In genomic region chr14:52106741-52107140, GRCm38 (mm10) we compare ENCODE assay signal across 8 mouse cellular contexts. TPM values are rescaled to one million over a fixed set of nuclear protein-coding genes. Genes with fewer than 3 reads are reported as not detected.
DNase-seq lines count a peak whose midpoint lies in the region; ATAC-seq and TF ChIP-seq lines count a peak whose summit lies in the region.

No protein-coding gene starts in this region.

- intact Hi-C loops in heart, postnatal 36 days (cut with DNase I): loop anchor here (10.0 kb wide), 1 partner anchor 208 kb away; no protein-coding TSS in a partner anchor

- no peaks in the 10 kb centered on the region for H3K9me3 ChIP-seq in lung, embryonic 16.5 days (ENCODE audit: control insufficient read depth, low read length)

- no peaks in the 10 kb centered on the region for H3K27me3 ChIP-seq in lung, embryonic 16.5 days (ENCODE audit: control insufficient read depth, insufficient read depth, low read depth, low read length)

- peak overlapping the region; percentile 45 for H3K4me2 ChIP-seq in lung, embryonic 16.5 days (ENCODE audit: low read depth, low read length)

- ATAC-seq in lung, embryonic 16.5 days (ENCODE audit: low read depth): peak; percentile 43

- H3K27ac ChIP-seq in embryonic fibroblast, embryonic 13.5 days (ENCODE audit: insufficient read depth, low read length): peak overlapping the region; percentile 77
- H3K27ac ChIP-seq in lung, embryonic 16.5 days (ENCODE audit: low read length): peak overlapping the region; percentile 93

- peak; percentile 30 to 62 for DNase-seq in spleen, postnatal 4 days (ENCODE audit: low spot score in 2 of 2)
- no peak for DNase-seq in spleen, postnatal 14 days (ENCODE audit: low spot score in 2 of 2)
- peak; percentile 33 to 43 for DNase-seq in heart, postnatal 36 days
- peak; percentile 34 to 41 for DNase-seq in layer of hippocampus, postnatal 10 days (ENCODE audit: low spot score in 2 of 2)
- DNase-seq in skeletal muscle tissue, adult 2 months (ENCODE audit: low read depth, low spot score): peak; percentile 14
- DNase-seq in natural killer cell, adult 2 months (ENCODE audit: low spot score in 2 of 2): no peak

- H3K9ac ChIP-seq in lung, embryonic 16.5 days (ENCODE audit: low read length): peak overlapping the region; percentile 55

- TF ChIP-seq CTCF in embryonic fibroblast, embryonic 13.5 days (IDR thresholded peaks at IDR 0.05; ENCODE audit: borderline replicate concordance, insufficient read depth, low read length): no peak

- no peak overlapping the region for H3K4me3 ChIP-seq in embryonic fibroblast, embryonic 13.5 days (ENCODE audit: insufficient read depth, low read length)
- peak overlapping the region; percentile 14; the same call in 1 of the 2 replicates for H3K4me3 ChIP-seq in lung, embryonic 16.5 days (ENCODE audit: low read length)

- 0 out of 2 replicates have a peak, but pooled peaks have one; percentile 15 for TF ChIP-seq POLR2A in embryonic fibroblast, embryonic 13.5 days (IDR thresholded peaks at IDR 0.05; ENCODE audit: low read depth, low read length)

- 0 out of 2 replicates have a peak, but pooled peaks cover 5% of the 10 kb centered on the region for H3K4me1 ChIP-seq in embryonic fibroblast, embryonic 13.5 days (ENCODE audit: control insufficient read depth, insufficient read depth, low read length)
- H3K4me1 ChIP-seq in lung, embryonic 16.5 days (replicated peaks; ENCODE audit: control insufficient read depth, insufficient read depth, low read length): peaks cover 23% of the 10 kb centered on the region

- WGBS in lung, embryonic 16.5 days: 3% methylated on average over 10 of the region's 10 CpGs

- H3K36me3 ChIP-seq in lung, embryonic 16.5 days (ENCODE audit: control insufficient read depth, insufficient read depth, low read length): no peaks in the 10 kb centered on the region

RNA-seq across cellular contexts. Expression of gene Hnrnpc, which starts 2.9 kb away (rescaled TPM):
- 402 and 479 TPM in 2 replicates for polyA plus RNA-seq in embryonic fibroblast, embryonic 13.5 days (2011; ENCODE audit: insufficient read length, low read depth, missing spikeins)
- total RNA-seq in heart, postnatal 36 days (2021): 100 to 1,000 TPM; 125 to 133 TPM
- 100 to 1,000 TPM; 213 to 215 TPM for total RNA-seq in layer of hippocampus, postnatal 10 days (2021)
- 603 and 612 TPM in 2 replicates for polyA plus RNA-seq in lung, embryonic 16.5 days (2015; fragmentation: Nextera tagmentation; extraction: Ambion mirVana)

RNA-seq across cellular contexts. Expression of gene Rpgrip1, which starts 3.8 kb away (rescaled TPM):
- polyA plus RNA-seq in embryonic fibroblast, embryonic 13.5 days (2011; ENCODE audit: insufficient read length, low read depth, missing spikeins): 1.8 and 3.7 TPM in 2 replicates
- total RNA-seq in heart, postnatal 36 days (2021): not detected
- 1 to 10 TPM; 1.8 to 3.3 TPM for total RNA-seq in layer of hippocampus, postnatal 10 days (2021)
- polyA plus RNA-seq in lung, embryonic 16.5 days (2015; fragmentation: Nextera tagmentation; extraction: Ambion mirVana): 57.8 and 59.1 TPM in 2 replicates

Comparison
In these comparisons a context has a peak if more than half of its experiments do, and no peak if none do; other contexts are left out.
1. DNase-seq: peak in spleen, postnatal 4 days (2 of 2), heart, postnatal 36 days (2 of 2), layer of hippocampus, postnatal 10 days (2 of 2) and skeletal muscle tissue, adult 2 months (single experiment); none in spleen, postnatal 14 days (0 of 2) and natural killer cell, adult 2 months (0 of 2).